Mouse (Mus musculus) MEL (cell line): ENCODE data around the gene Ehbp1l1. TPM values are rescaled to one million over a fixed set of nuclear protein-coding genes. Genes with fewer than 3 reads are reported as not detected.

ENCODE experiments used
- DNase-seq: peaks from one replicate; pipeline ENCODE4 v3.0.0; 2011; ENCODE audit warnings: low read depth, low spot score
- H3K27ac ChIP-seq: 2 replicates; pipeline ENCODE4 v1.5.1; 2012; ENCODE audit warnings: low read depth, mild to moderate bottlenecking, control low read depth, low read length, moderate library complexity; ENCODE audit not compliant: control insufficient read depth
- H3K27me3 ChIP-seq, 2 experiments: fragments of 150-350 bp in 1 of 2; sonication (generic) in 1 of 2; 2 replicates each; pipeline ENCODE4 v1.6.1; 2012; ENCODE audit warnings: low read length in 2 of 2, mild to moderate bottlenecking in 2 of 2, improper control_type of control experiment in 1 of 2, moderate library complexity in 1 of 2; ENCODE audit not compliant: insufficient read depth in 2 of 2, control insufficient read depth in 1 of 2
- H3K36me3 ChIP-seq, 2 experiments: 2 replicates each; pipeline ENCODE4 v1.6.1; 2012 to 2014; ENCODE audit warnings: low read length in 2 of 2, improper control_type of control experiment in 1 of 2, inconsistent platforms in 1 of 2, mild to moderate bottlenecking in 1 of 2; ENCODE audit not compliant: insufficient read depth in 2 of 2, control insufficient read depth in 1 of 2
- H3K4me1 ChIP-seq, 2 experiments: fragments of 150-350 bp in 1 of 2; sonication (generic) in 1 of 2; 2 replicates each; pipeline ENCODE4 v1.6.1; 2012; ENCODE audit warnings: low read length in 2 of 2, improper control_type of control experiment in 1 of 2, mild to moderate bottlenecking in 1 of 2; ENCODE audit not compliant: insufficient read depth in 2 of 2, control insufficient read depth in 1 of 2
- H3K4me3 ChIP-seq, 2 experiments: fragments of 150-350 bp in 1 of 2; sonication (generic) in 1 of 2; 2 replicates each; pipeline ENCODE4 v1.5.1; 2012; ENCODE audit warnings: low read depth in 2 of 2, low read length in 2 of 2, mild to moderate bottlenecking in 2 of 2, moderate library complexity in 2 of 2, control low read depth in 1 of 2, improper control_type of control experiment in 1 of 2; ENCODE audit not compliant: control insufficient read depth in 1 of 2, insufficient read depth in 1 of 2
- H3K79me2 ChIP-seq: 2 replicates; pipeline ENCODE4 v1.6.1; 2012; ENCODE audit warnings: mild to moderate bottlenecking, low read length, moderate library complexity; ENCODE audit not compliant: control insufficient read depth, poor library complexity, insufficient read depth
- H3K9ac ChIP-seq: 2 replicates; pipeline ENCODE4 v1.6.1; 2012; ENCODE audit warnings: low read depth, mild to moderate bottlenecking, control low read depth, low read length, moderate library complexity; ENCODE audit not compliant: control insufficient read depth, poor library complexity, severe bottlenecking
- H3K9me3 ChIP-seq: fragments of 150-350 bp; sonication (generic); replicated peaks from 2 replicates; pipeline ENCODE4 v1.6.1; 2012; ENCODE audit warnings: mild to moderate bottlenecking, low read length, improper control_type of control experiment, moderate library complexity; ENCODE audit not compliant: insufficient read depth
- CHD2 ChIP-seq: IDR thresholded peaks from 2 replicates; pipeline ENCODE4 v1.6.1; 2011; ENCODE audit warnings: low read length, improper control_type of control experiment
- E2F4 ChIP-seq: IDR thresholded peaks from 2 replicates; pipeline ENCODE4 v1.6.1; 2011; ENCODE audit warnings: low read depth, low read length, improper control_type of control experiment, borderline replicate concordance
- ELF1 ChIP-seq: IDR thresholded peaks from 2 replicates; pipeline ENCODE4 v1.6.1; 2014; ENCODE audit warnings: low read depth, mild to moderate bottlenecking, inconsistent platforms, low read length, improper control_type of control experiment, moderate library complexity
- GATA1 ChIP-seq: IDR thresholded peaks from 2 replicates; pipeline ENCODE4 v1.6.1; 2011; ENCODE audit warnings: low read depth, low read length, improper control_type of control experiment
- JUND ChIP-seq: IDR thresholded peaks from 2 replicates; pipeline ENCODE4 v1.6.1; 2011; ENCODE audit warnings: low read depth, mild to moderate bottlenecking, improper control_type of control experiment, low read length
- MAFK ChIP-seq: IDR thresholded peaks from 2 replicates; pipeline ENCODE4 v1.6.1; 2011; ENCODE audit warnings: low read depth, mild to moderate bottlenecking, low read length, improper control_type of control experiment, borderline replicate concordance
- MAZ ChIP-seq: IDR thresholded peaks from 2 replicates; pipeline ENCODE4 v1.6.1; 2012; ENCODE audit warnings: low read depth, mild to moderate bottlenecking, inconsistent platforms, low read length, improper control_type of control experiment
- MXI1 ChIP-seq: IDR thresholded peaks from 2 replicates; pipeline ENCODE4 v1.6.1; 2011; ENCODE audit warnings: mild to moderate bottlenecking, low read depth, low read length, improper control_type of control experiment
- MYB ChIP-seq: IDR thresholded peaks from 2 replicates; pipeline ENCODE4 v1.6.1; 2011; ENCODE audit warnings: mild to moderate bottlenecking, low read depth, low read length, improper control_type of control experiment
- NRF1 ChIP-seq: IDR thresholded peaks from 2 replicates; pipeline ENCODE4 v1.6.1; 2014; ENCODE audit warnings: low read depth, mild to moderate bottlenecking, inconsistent platforms, low read length, improper control_type of control experiment, moderate library complexity; ENCODE audit not compliant: poor library complexity, insufficient read depth, severe bottlenecking
- POLR2AphosphoS2 ChIP-seq: IDR thresholded peaks from 2 replicates; pipeline ENCODE4 v1.6.1; 2011; ENCODE audit warnings: low read length, improper control_type of control experiment
- POLR2AphosphoS5 ChIP-seq: IDR thresholded peaks from 2 replicates; pipeline ENCODE4 v1.6.1; 2012; ENCODE audit warnings: low read depth, borderline replicate concordance, mild to moderate bottlenecking, inconsistent platforms, low read length, moderate library complexity, mixed read lengths
- RAD21 ChIP-seq: IDR thresholded peaks from 2 replicates; pipeline ENCODE4 v1.6.1; 2011; ENCODE audit warnings: mild to moderate bottlenecking, low read depth, low read length, improper control_type of control experiment
- RCOR1 ChIP-seq: IDR thresholded peaks from 2 replicates; pipeline ENCODE4 v1.6.1; 2012; ENCODE audit warnings: low read depth, mild to moderate bottlenecking, inconsistent platforms, low read length, improper control_type of control experiment
- SIN3A ChIP-seq: IDR thresholded peaks from 2 replicates; pipeline ENCODE4 v1.6.1; 2012; ENCODE audit warnings: low read length, improper control_type of control experiment, inconsistent platforms
- SMC3 ChIP-seq: IDR thresholded peaks from 2 replicates; pipeline ENCODE4 v1.6.1; 2011; ENCODE audit warnings: low read depth, low read length, improper control_type of control experiment
- TBP ChIP-seq: IDR thresholded peaks from 2 replicates; pipeline ENCODE4 v1.8.0; 2011; ENCODE audit warnings: low read depth, low read length, improper control_type of control experiment
- TCF12 ChIP-seq: IDR thresholded peaks from 2 replicates; pipeline ENCODE4 v1.6.1; 2014; ENCODE audit warnings: low read depth, mild to moderate bottlenecking, inconsistent platforms, low read length, improper control_type of control experiment, moderate library complexity
- USF2 ChIP-seq, 2 experiments: IDR thresholded peaks; 2 replicates each; pipeline ENCODE4 v1.6.1; 2011 to 2012; ENCODE audit warnings: improper control_type of control experiment in 2 of 2, low read length in 2 of 2, borderline replicate concordance in 1 of 2, inconsistent platforms in 1 of 2, low read depth in 1 of 2, mild to moderate bottlenecking in 1 of 2; ENCODE audit not compliant: insufficient read depth in 1 of 2
- ZC3H11A ChIP-seq: IDR thresholded peaks from 2 replicates; pipeline ENCODE4 v1.6.1; 2012; ENCODE audit warnings: low read depth, mild to moderate bottlenecking, inconsistent platforms, low read length, improper control_type of control experiment
- ZMIZ1 ChIP-seq: IDR thresholded peaks from 2 replicates; pipeline ENCODE4 v1.6.1; 2012; ENCODE audit warnings: low read depth, mild to moderate bottlenecking, inconsistent platforms, low read length, improper control_type of control experiment, moderate library complexity
- ZNF384 ChIP-seq: IDR thresholded peaks from 2 replicates; pipeline ENCODE4 v1.6.1; 2012; ENCODE audit warnings: low read depth, mild to moderate bottlenecking, inconsistent platforms, low read length, improper control_type of control experiment
- polyA plus RNA-seq, 2 experiments: library from polyadenylated mRNA; stranded (reverse) in 1 of 2; unstranded in 1 of 2; fragments of >175 nt in 1 of 2; fragments of >200 nt in 1 of 2; gene quantifications; 2 replicates each; pipeline versions ENCODE4 v1.2.1 to v1.2.4; 2012; ENCODE audit warnings: low replicate concordance in 2 of 2, low read depth in 1 of 2; ENCODE audit not compliant: insufficient read length in 2 of 2, insufficient read depth in 1 of 2, missing spikeins in 1 of 2
- total RNA-seq: library from RNA; depleted of rRNA; stranded (reverse); fragments of 300-350 nt; gene quantifications from 2 replicates; pipeline ENCODE4 v1.2.3, GENCODE M21; 2012

Ehbp1l1 gene
- total and polyA plus RNA-seq, 3 experiments = 63.2 to 113 (median 77.3) TPM

DNA sequence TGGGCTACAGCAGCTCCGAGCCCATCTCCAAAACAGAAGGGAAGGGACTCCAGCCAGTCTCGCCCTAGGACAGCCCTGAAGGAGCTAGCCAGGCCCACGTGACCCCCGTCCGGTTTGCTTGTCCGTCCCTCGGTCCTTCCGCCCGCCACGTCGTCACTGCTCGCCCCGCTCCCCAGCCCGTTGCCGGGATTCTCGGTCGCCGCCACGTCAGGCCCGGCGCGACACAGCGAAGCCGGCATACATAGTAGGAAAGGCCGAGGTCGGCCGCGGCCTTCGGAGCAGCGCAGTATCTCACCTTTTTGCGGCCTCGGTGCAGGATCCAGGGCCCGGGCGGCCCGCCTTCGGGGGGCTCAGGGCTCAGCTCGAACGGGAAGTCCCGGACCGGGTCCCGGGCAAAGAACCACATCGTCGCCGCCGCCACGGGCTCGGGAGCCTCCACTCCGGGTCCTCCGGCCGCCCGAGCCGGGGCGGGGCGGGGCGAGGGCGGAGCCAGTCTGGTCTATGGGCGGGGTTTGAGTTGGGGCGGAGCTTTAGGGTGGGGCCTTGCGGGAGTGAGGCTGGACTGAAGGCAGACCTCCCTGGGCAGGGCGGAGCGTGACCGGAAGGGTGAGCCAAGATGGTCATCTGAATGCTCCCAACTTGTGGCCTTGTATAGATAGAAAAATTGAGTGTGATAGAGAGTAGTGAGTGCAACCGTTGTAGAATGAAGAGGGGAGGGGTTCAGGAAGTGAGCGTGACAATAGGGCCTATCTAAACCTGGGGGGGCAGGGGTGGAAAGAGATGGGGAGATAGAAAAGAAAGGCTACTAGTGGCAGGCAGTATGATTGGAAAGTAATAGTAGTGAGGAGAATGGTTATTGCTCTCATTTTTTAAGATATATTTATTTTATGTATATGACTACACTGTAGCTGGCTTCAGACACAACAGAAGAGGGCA is 45.1 kb upstream of the Ehbp1l1 start, which contains the start of gene Scyl1 (continued):
- TF ChIP-seq USF2 (IDR thresholded peaks at IDR 0.05; ENCODE audit: borderline replicate concordance in 1 of 2, insufficient read depth in 1 of 2, low read depth in 1 of 2, low read length in 2 of 2) (peak; percentile 30 to 67; a peak in 2 of 4 replicates), TBP (0 out of 2 replicates have a peak, but pooled peaks have one; percentile 14), MAFK (no peak), CHD2 (no peak), POLR2AphosphoS2 (no peak), ZMIZ1 (no peak)

GRCm38 (mm10) chr19:5770311-5770710 is 44.2 kb upstream of the Ehbp1l1 start:
- Histone ChIP-seq H3K27ac (no peak overlapping the region), H3K27me3 (no peaks in the 10 kb centered on the region), H3K36me3 (peaks cover 0 to 2% of the 10 kb centered on the region in 2 experiments; a peak in 1 of 4 replicates), H3K9me3 (no peaks in the 10 kb centered on the region), H3K4me1 (peaks cover 0 to 10% of the 10 kb centered on the region in 2 experiments; a peak in 1 of 4 replicates), H3K9ac (peak overlapping the region; percentile 94), H3K4me3 (peak overlapping the region; percentile 73 to 94), H3K79me2 (peaks cover 12% of the 10 kb centered on the region)
- TF ChIP-seq MYB (no peak), RCOR1 (no peak), POLR2AphosphoS5 (no peak), E2F4 (no peak)
- DNase-seq = peak; percentile 38

DNA sequence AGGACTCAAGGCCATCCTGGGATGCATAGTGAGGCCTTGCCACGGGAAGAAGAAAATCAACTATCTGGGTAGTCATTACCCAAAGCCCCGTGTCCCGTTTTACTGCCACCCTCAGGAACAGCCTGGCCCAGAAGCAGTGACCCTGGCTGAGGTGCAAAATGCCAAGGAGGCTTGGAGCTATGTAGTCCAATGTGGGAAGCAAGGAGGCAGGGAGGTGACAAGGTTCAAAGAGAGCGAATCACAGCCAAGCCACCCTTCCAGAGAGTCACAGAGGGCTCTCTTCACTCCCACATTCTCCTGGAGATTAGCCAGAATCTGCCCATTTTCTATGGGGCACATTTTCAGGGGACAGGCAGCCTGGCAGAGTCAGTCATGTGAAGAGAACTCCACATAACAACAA is 41.2 kb upstream of the Ehbp1l1 start:
- Histone ChIP-seq H3K4me3 (no peak overlapping the region), H3K27me3 (no peaks in the 10 kb centered on the region), H3K4me1 (peaks cover 0 to 10% of the 10 kb centered on the region in 2 experiments; a peak in 1 of 4 replicates), H3K9me3 (no peaks in the 10 kb centered on the region), H3K9ac (no peak overlapping the region), H3K36me3 (peaks cover 0 to 2% of the 10 kb centered on the region in 2 experiments; a peak in 1 of 4 replicates), H3K27ac (no peak overlapping the region), H3K79me2 (peaks cover 12% of the 10 kb centered on the region)
- no peak for TF ChIP-seq TCF12
- TF ChIP-seq MAFK = no peak
- no peak for TF ChIP-seq ELF1
- TF ChIP-seq ZC3H11A = no peak
- TF ChIP-seq MAZ = no peak
- TF ChIP-seq MXI1 = no peak
- no peak for TF ChIP-seq ZNF384
- TF ChIP-seq RAD21 = no peak
- TF ChIP-seq TBP = no peak
- TF ChIP-seq JUND = no peak
- TF ChIP-seq MYB = no peak
- TF ChIP-seq GATA1 = no peak
- TF ChIP-seq POLR2AphosphoS2 = no peak
- no peak for TF ChIP-seq SMC3
- TF ChIP-seq SIN3A = no peak
- no peak for TF ChIP-seq NRF1
- no peak for DNase-seq
